Mouse (Mus musculus) heart, embryonic 10.5 days (tissue): Measurements from ENCODE around the gene Krtap4-6. TPM values are rescaled to one million over a fixed set of nuclear protein-coding genes. Genes with fewer than 3 reads are reported as not detected.

Experiments
- DNase-seq: peaks from one replicate; pipeline ENCODE4 v3.0.0-alpha.2; 2017; ENCODE audit warnings: low spot score
- H3K27ac ChIP-seq: fragments of 300-500 bp; sonication (generic); 2 replicates; pipeline ENCODE4 v1.5.1; 2016; ENCODE audit warnings: mild to moderate bottlenecking
- H3K27me3 ChIP-seq: fragments of 300-500 bp; sonication (generic); 2 replicates; pipeline ENCODE4 v1.6.1; 2016; ENCODE audit warnings: mild to moderate bottlenecking; ENCODE audit not compliant: poor library complexity, insufficient read depth, severe bottlenecking
- H3K36me3 ChIP-seq: fragments of 300-500 bp; sonication (generic); 2 replicates; pipeline ENCODE4 v1.6.1; 2016; ENCODE audit warnings: mild to moderate bottlenecking, moderate library complexity
- H3K4me1 ChIP-seq: fragments of 300-500 bp; sonication (generic); 2 replicates; pipeline ENCODE4 v1.6.1; 2016; ENCODE audit warnings: mild to moderate bottlenecking
- H3K4me3 ChIP-seq: fragments of 300-500 bp; sonication (generic); 2 replicates; pipeline ENCODE4 v1.5.1; 2016; ENCODE audit warnings: mild to moderate bottlenecking, moderate library complexity
- H3K9me3 ChIP-seq: fragments of 300-500 bp; sonication (generic); 2 replicates; pipeline ENCODE4 v1.6.1; 2016; ENCODE audit warnings: mild to moderate bottlenecking, moderate library complexity
- WGBS: fragments of 180-500 bp; shearing (Covaris S2); methylation state at CpG from one replicate; pipeline ENCODE4 v1.1.7; 2016; 5-methylcytosine and 5-hydroxymethylcytosine counted together
- polyA plus RNA-seq: library from polyadenylated mRNA; unstranded; fragments of >200 nt; fragmentation: Nextera tagmentation; extraction: Ambion mirVana; gene quantifications from 2 replicates; pipeline ENCODE4 v1.2.1, GENCODE M21; 2016

Krtap4-6 gene
- polyA plus RNA-seq, 1 experiment from 2014 or later = not detected

- WGBS = 79% methylated on average over 1 of the region's 1 CpGs
- no peak for DNase-seq
- no peaks in the 10 kb centered on the region for H3K9me3 ChIP-seq
- H3K36me3 ChIP-seq = no peaks in the 10 kb centered on the region
- peaks cover 7% of the 10 kb centered on the region; the same call in 1 of the 2 replicates for H3K27me3 ChIP-seq
- peaks cover 4% of the 10 kb centered on the region; the same call in 1 of the 2 replicates for H3K4me1 ChIP-seq
- no peak overlapping the region for H3K27ac ChIP-seq
- no peak overlapping the region for H3K4me3 ChIP-seq
Measured at GRCm38 (mm10) chr11:99637086-99637485, 28.7 kb downstream of the Krtap4-6 start.

- Histone ChIP-seq H3K36me3 (no peaks in the 10 kb centered on the region), H3K4me1 (peaks cover 4% of the 10 kb centered on the region; the same call in 1 of the 2 replicates), H3K27me3 (peaks cover 7% of the 10 kb centered on the region; the same call in 1 of the 2 replicates), H3K9me3 (no peaks in the 10 kb centered on the region), H3K27ac (no peak within 1 kb of the TSS), H3K4me3 (no peak within 1 kb of the TSS)
- 37% methylated on average over 8 of the region's 8 CpGs for WGBS
- DNase-seq = no peak
Measured at GRCm38 (mm10) chr11:99634653-99635134, 31.1 kb downstream of the Krtap4-6 start, which contains the start of gene Krtap4-2. TSS of gene Krtap4-2 (minus strand) at chr11:99635084.

DNA sequence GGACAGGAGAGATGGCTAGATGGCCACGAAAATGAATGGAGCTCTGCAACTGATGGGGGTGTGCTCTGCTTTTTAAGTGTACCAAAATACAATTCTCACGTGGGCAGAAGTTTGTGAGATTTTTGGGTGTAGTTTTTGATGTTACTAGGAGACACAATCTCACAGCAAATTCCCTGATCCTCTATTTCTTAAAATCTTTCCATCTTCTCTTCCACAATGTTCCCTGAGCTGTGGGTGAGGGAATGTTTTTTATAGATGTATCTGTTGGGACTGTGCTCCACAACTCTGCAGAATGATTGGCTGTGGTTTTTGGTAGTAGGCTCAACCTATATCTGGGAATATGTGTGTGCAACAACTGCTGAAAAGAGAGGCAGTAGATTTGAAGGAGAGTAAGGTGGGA, 32.5 kb downstream of the Krtap4-6 start:
- Histone ChIP-seq H3K9me3 (no peaks in the 10 kb centered on the region), H3K36me3 (no peaks in the 10 kb centered on the region), H3K27ac (no peak overlapping the region), H3K4me3 (no peak overlapping the region), H3K4me1 (peaks cover 4% of the 10 kb centered on the region; the same call in 1 of the 2 replicates), H3K27me3 (peaks cover 7% of the 10 kb centered on the region; the same call in 1 of the 2 replicates)
- no peak for DNase-seq
- WGBS = 71% methylated on average over 2 of the region's 2 CpGs

- Histone ChIP-seq H3K36me3 (no peaks in the 10 kb centered on the region), H3K4me3 (no peak overlapping the region), H3K9me3 (no peaks in the 10 kb centered on the region), H3K4me1 (peaks cover 4% of the 10 kb centered on the region; the same call in 1 of the 2 replicates), H3K27me3 (peaks cover 7% of the 10 kb centered on the region), H3K27ac (no peak overlapping the region)
- 73% methylated on average over 3 of the region's 3 CpGs for WGBS
- no peak for DNase-seq
Measured at GRCm38 (mm10) chr11:99630890-99631289, 34.9 kb downstream of the Krtap4-6 start.

GRCm38 (mm10) chr11:99628138-99628537, 37.6 kb downstream of the Krtap4-6 start, which contains the start of gene Krtap4-1:
TSS of gene Krtap4-1 (minus strand) at chr11:99628238.
- Histone ChIP-seq H3K4me1 (no peaks in the 10 kb centered on the region), H3K36me3 (no peaks in the 10 kb centered on the region), H3K27me3 (peaks cover 4% of the 10 kb centered on the region), H3K27ac (no peak within 1 kb of the TSS), H3K4me3 (no peak within 1 kb of the TSS), H3K9me3 (no peaks in the 10 kb centered on the region)
- WGBS = 68% methylated on average over 4 of the region's 4 CpGs
- DNase-seq = no peak

- Histone ChIP-seq H3K4me1 (no peaks in the 10 kb centered on the region), H3K36me3 (no peaks in the 10 kb centered on the region), H3K9me3 (no peaks in the 10 kb centered on the region), H3K4me3 (no peak within 1 kb of the TSS), H3K27ac (no peak within 1 kb of the TSS), H3K27me3 (no peaks in the 10 kb centered on the region)
- 75% methylated on average over 2 of the region's 2 CpGs for WGBS
- no peak for DNase-seq
Measured at GRCm38 (mm10) chr11:99620335-99620734, 45.4 kb downstream of the Krtap4-6 start, which contains the start of gene Gm11562. TSS of gene Gm11562 (minus strand) at chr11:99620435.

Other genes starting within 250 kb of the Krtap4-6 start
- not detected in 2 replicates for gene Krt12, start 243.7 kb downstream of the Krtap4-6 start, polyA plus RNA-seq
- gene Krt20, start 227.8 kb downstream of the Krtap4-6 start, polyA plus RNA-seq = 6.6 and 9.5 TPM in 2 replicates
- gene Krt23, start 172.8 kb downstream of the Krtap4-6 start, polyA plus RNA-seq = 0.15 and 0.38 TPM in 2 replicates
- gene Krt39, start 144.6 kb downstream of the Krtap4-6 start, polyA plus RNA-seq = not detected in 2 replicates
- not detected in 2 replicates for gene Krt40, start 122.8 kb downstream of the Krtap4-6 start, polyA plus RNA-seq
- not detected in 2 replicates for gene Krtap3-3, start 115.1 kb downstream of the Krtap4-6 start, polyA plus RNA-seq
- gene Krtap3-2, start 109.1 kb downstream of the Krtap4-6 start, polyA plus RNA-seq = not detected in 2 replicates
- not detected in 2 replicates for gene Gm11939, start 106.5 kb downstream of the Krtap4-6 start, polyA plus RNA-seq
- gene Krtap3-1, start 99.3 kb downstream of the Krtap4-6 start, polyA plus RNA-seq = not detected in 2 replicates
- not detected in 2 replicates for gene Krtap1-5, start 84.9 kb downstream of the Krtap4-6 start, polyA plus RNA-seq
- not detected in 2 replicates for gene Krtap1-4, start 82.3 kb downstream of the Krtap4-6 start, polyA plus RNA-seq
- not detected in 2 replicates for gene Krtap1-3, start 74.6 kb downstream of the Krtap4-6 start, polyA plus RNA-seq
- gene Krtap9-3, start 67.9 kb downstream of the Krtap4-6 start, polyA plus RNA-seq = not detected in 2 replicates
- gene Gm11938, start 62.7 kb downstream of the Krtap4-6 start, polyA plus RNA-seq = not detected in 2 replicates
- gene Gm11937, start 55.8 kb downstream of the Krtap4-6 start, polyA plus RNA-seq = not detected in 2 replicates
- not detected in 2 replicates for gene Krtap2-4, start 51.1 kb downstream of the Krtap4-6 start, polyA plus RNA-seq
- gene Gm11562, start 45.5 kb downstream of the Krtap4-6 start, polyA plus RNA-seq = not detected in 2 replicates
- gene Krtap4-1, start 37.7 kb downstream of the Krtap4-6 start, polyA plus RNA-seq = not detected in 2 replicates
- not detected in 2 replicates for gene Krtap4-2, start 30.9 kb downstream of the Krtap4-6 start, polyA plus RNA-seq
- not detected in 2 replicates for gene Krtap4-7, start 21.9 kb downstream of the Krtap4-6 start, polyA plus RNA-seq
- gene Gm11555, start 15.7 kb downstream of the Krtap4-6 start, polyA plus RNA-seq = not detected in 2 replicates
- not detected in 2 replicates for gene Gm11563, start 7.0 kb downstream of the Krtap4-6 start, polyA plus RNA-seq
- not detected in 2 replicates for gene Gm14190, start 24.8 kb upstream of the Krtap4-6 start, polyA plus RNA-seq
- not detected in 2 replicates for gene Gm14180, start 68.3 kb upstream of the Krtap4-6 start, polyA plus RNA-seq
- gene Gm11595, start 107.0 kb upstream of the Krtap4-6 start, polyA plus RNA-seq = not detected in 2 replicates
- not detected in 2 replicates for gene Krtap4-8, start 114.7 kb upstream of the Krtap4-6 start, polyA plus RNA-seq
- gene Krtap4-9, start 119.2 kb upstream of the Krtap4-6 start, polyA plus RNA-seq = not detected in 2 replicates
- not detected in 2 replicates for gene Gm11596, start 127.5 kb upstream of the Krtap4-6 start, polyA plus RNA-seq
- not detected in 2 replicates for gene Gm11569, start 133.0 kb upstream of the Krtap4-6 start, polyA plus RNA-seq
- gene Gm11554, start 138.5 kb upstream of the Krtap4-6 start, polyA plus RNA-seq = not detected in 2 replicates
- gene Krtap4-13, start 143.9 kb upstream of the Krtap4-6 start, polyA plus RNA-seq = not detected in 2 replicates
- gene Gm11564, start 149.7 kb upstream of the Krtap4-6 start, polyA plus RNA-seq = not detected in 2 replicates
- gene 2300003K06Rik, start 172.1 kb upstream of the Krtap4-6 start, polyA plus RNA-seq = not detected in 2 replicates
- not detected in 2 replicates for gene Krtap4-16, start 185.6 kb upstream of the Krtap4-6 start, polyA plus RNA-seq
- gene Gm11568, start 192.0 kb upstream of the Krtap4-6 start, polyA plus RNA-seq = not detected in 2 replicates
- gene Gm11559, start 198.5 kb upstream of the Krtap4-6 start, polyA plus RNA-seq = not detected in 2 replicates
- not detected in 2 replicates for gene Krtap9-1, start 207.4 kb upstream of the Krtap4-6 start, polyA plus RNA-seq
- gene Gm11567, start 213.2 kb upstream of the Krtap4-6 start, polyA plus RNA-seq = not detected in 2 replicates
- gene Krtap31-1, start 242.0 kb upstream of the Krtap4-6 start, polyA plus RNA-seq = not detected in 2 replicates
- gene Gm11565, start 248.8 kb upstream of the Krtap4-6 start, polyA plus RNA-seq = not detected in 2 replicates